Mouse (Mus musculus) heart, adult 2 months (tissue): ENCODE measurements at regions not wholly inside any gene's neighbourhood (a gene's known extent, or its start where the extent isn't known, plus 50 kb on each side); places are given as distances from the start of the nearest gene placed in this dataset.

Source experiments
- DNase-seq, 2 experiments: peaks; one replicate each; pipeline ENCODE4 v3.0.0; 2021
- H3K27ac ChIP-seq: fragments of 200-600 bp; 2 replicates; pipeline ENCODE4 v1.8.1; 2022
- H3K27me3 ChIP-seq: fragments of 200-500 bp; 2 replicates; pipeline ENCODE4 v1.6.1; 2012; ENCODE audit warnings: mild to moderate bottlenecking, low read length, inconsistent platforms, mixed read lengths; ENCODE audit not compliant: control insufficient read depth, insufficient read depth
- H3K36me3 ChIP-seq: fragments of 200-500 bp; 2 replicates; pipeline ENCODE4 v1.6.1; 2012; ENCODE audit warnings: low read length, inconsistent platforms; ENCODE audit not compliant: control insufficient read depth, insufficient read depth
- H3K4me1 ChIP-seq: fragments of 200-500 bp; 2 replicates; pipeline ENCODE4 v1.6.1; 2011; ENCODE audit warnings: low read length; ENCODE audit not compliant: control insufficient read depth, insufficient read depth
- H3K4me3 ChIP-seq: fragments of 200-600 bp; 2 replicates; pipeline ENCODE4 v1.8.1; 2022
- H3K79me2 ChIP-seq: fragments of 200-500 bp; replicated peaks from 2 replicates; pipeline ENCODE4 v1.6.1; 2012; ENCODE audit warnings: mild to moderate bottlenecking, inconsistent platforms, low read length, moderate library complexity, mixed read lengths; ENCODE audit not compliant: control insufficient read depth, insufficient read depth
- H3K9ac ChIP-seq: fragments of 200-500 bp; 2 replicates; pipeline ENCODE4 v1.6.1; 2012; ENCODE audit warnings: low read depth, mild to moderate bottlenecking, control low read depth, inconsistent platforms, low read length, mixed read lengths
- CTCF ChIP-seq: fragments of 200-600 bp; IDR thresholded peaks from 2 replicates; pipeline ENCODE4 v1.8.1; 2022; ENCODE audit warnings: antibody characterized with exemption, mild to moderate bottlenecking, moderate library complexity
- EP300 ChIP-seq: fragments of 200-500 bp; IDR thresholded peaks from 2 replicates; pipeline ENCODE4 v1.6.1; 2011; ENCODE audit warnings: low read depth, low read length, control low read depth; ENCODE audit not compliant: insufficient read depth
- POLR2A ChIP-seq: fragments of 200-500 bp; IDR thresholded peaks from 2 replicates; pipeline ENCODE4 v1.6.1; 2011; ENCODE audit warnings: mild to moderate bottlenecking, low read depth, low read length, control low read depth; ENCODE audit not compliant: insufficient read depth
- WGBS: fragments of 180-500 bp; shearing (Covaris S2); methylation state at CpG from one replicate; pipeline ENCODE4 v1.1.7; 2018; 5-methylcytosine and 5-hydroxymethylcytosine counted together
- intact Hi-C: fragments of 180-260 bp; cut with DNase I; formaldehyde crosslinking; loops from one replicate; pipeline ENCODE4 v1.15.1; 2025

- H3K79me2 ChIP-seq = no peaks in the 10 kb centered on the region
- H3K36me3 ChIP-seq = no peaks in the 10 kb centered on the region
- TF ChIP-seq POLR2A = no peak
- no peak for TF ChIP-seq CTCF
- TF ChIP-seq EP300 = no peak
- no peaks in the 10 kb centered on the region for H3K4me1 ChIP-seq
- no peak overlapping the region for H3K4me3 ChIP-seq
- H3K9ac ChIP-seq = no peak overlapping the region
- WGBS = 78% methylated on average over 7 of the region's 7 CpGs
- no peak overlapping the region for H3K27ac ChIP-seq
- no peaks in the 10 kb centered on the region for H3K27me3 ChIP-seq
- intact Hi-C loops = no loop called here
- no peak for DNase-seq
Observed at GRCm38 (mm10) chr3:81583387-81584027, 348.9 kb upstream of the Ctso start.

GRCm38 (mm10) chr3:81589109-81589508 lies 343.3 kb upstream of the Ctso start:
- no peaks in the 10 kb centered on the region for H3K79me2 ChIP-seq
- H3K36me3 ChIP-seq = no peaks in the 10 kb centered on the region
- no peak overlapping the region for H3K9ac ChIP-seq
- 25% methylated on average over 3 of the region's 3 CpGs for WGBS
- no peaks in the 10 kb centered on the region for H3K27me3 ChIP-seq
- no peaks in the 10 kb centered on the region for H3K4me1 ChIP-seq
- intact Hi-C loops = no loop called here
- DNase-seq = no peak
- no peak overlapping the region for H3K4me3 ChIP-seq
- no peak overlapping the region for H3K27ac ChIP-seq
- no peak for TF ChIP-seq CTCF
- no peak for TF ChIP-seq EP300
- no peak for TF ChIP-seq POLR2A

GRCm38 (mm10) chr3:81629157-81629556 lies 303.2 kb upstream of the Ctso start:
- H3K79me2 ChIP-seq = no peaks in the 10 kb centered on the region
- no peak overlapping the region for H3K4me3 ChIP-seq
- intact Hi-C loops = no loop called here
- H3K36me3 ChIP-seq = no peaks in the 10 kb centered on the region
- DNase-seq = no peak
- H3K27me3 ChIP-seq = no peaks in the 10 kb centered on the region
- H3K9ac ChIP-seq = no peak overlapping the region
- WGBS = 16% methylated on average over 2 of the region's 2 CpGs
- TF ChIP-seq EP300 = no peak
- TF ChIP-seq POLR2A = no peak
- TF ChIP-seq CTCF = no peak
- no peaks in the 10 kb centered on the region for H3K4me1 ChIP-seq
- no peak overlapping the region for H3K27ac ChIP-seq

GRCm38 (mm10) chr3:81658490-81658889 lies 273.9 kb upstream of the Ctso start:
- intact Hi-C loops = no loop called here
- Histone ChIP-seq H3K9ac (no peak overlapping the region), H3K27me3 (no peaks in the 10 kb centered on the region), H3K27ac (no peak overlapping the region), H3K36me3 (no peaks in the 10 kb centered on the region), H3K79me2 (no peaks in the 10 kb centered on the region), H3K4me3 (no peak overlapping the region), H3K4me1 (no peaks in the 10 kb centered on the region)
- WGBS = 50% methylated on average over 3 of the region's 3 CpGs
- no peak for DNase-seq
- TF ChIP-seq CTCF = no peak
- no peak for TF ChIP-seq EP300
- TF ChIP-seq POLR2A = no peak

GRCm38 (mm10) chr3:81661620-81662019 lies 270.8 kb upstream of the Ctso start:
- H3K36me3 ChIP-seq = no peaks in the 10 kb centered on the region
- H3K79me2 ChIP-seq = no peaks in the 10 kb centered on the region
- intact Hi-C loops = no loop called here
- 34% methylated on average over 1 of the region's 1 CpGs for WGBS
- no peak overlapping the region for H3K27ac ChIP-seq
- TF ChIP-seq CTCF = no peak
- no peak for TF ChIP-seq EP300
- no peak for TF ChIP-seq POLR2A
- DNase-seq = no peak
- H3K27me3 ChIP-seq = no peaks in the 10 kb centered on the region
- H3K4me1 ChIP-seq = no peaks in the 10 kb centered on the region
- no peak overlapping the region for H3K4me3 ChIP-seq
- no peak overlapping the region for H3K9ac ChIP-seq

GRCm38 (mm10) chr3:81666262-81666661 lies 266.1 kb upstream of the Ctso start:
- no peak for DNase-seq
- WGBS = 28% methylated on average over 2 of the region's 2 CpGs
- TF ChIP-seq POLR2A (no peak), CTCF (no peak), EP300 (no peak)

More at GRCm38 (mm10) chr3:81666262-81666661, 266.1 kb upstream of the Ctso start:
- H3K36me3 ChIP-seq = no peaks in the 10 kb centered on the region
- intact Hi-C loops = no loop called here
- no peak overlapping the region for H3K4me3 ChIP-seq
- H3K9ac ChIP-seq = no peak overlapping the region
- H3K27me3 ChIP-seq = no peaks in the 10 kb centered on the region
- no peak overlapping the region for H3K27ac ChIP-seq
- H3K79me2 ChIP-seq = no peaks in the 10 kb centered on the region
- H3K4me1 ChIP-seq = no peaks in the 10 kb centered on the region
